Mouse (Mus musculus) G1E (cell line): Measurements from ENCODE around the gene Cd33.

ENCODE experiments used
- CTCF ChIP-seq: IDR thresholded peaks from 2 replicates; pipeline ENCODE4 v1.5.1; 2012; ENCODE audit warnings: low read depth, low read length, inconsistent platforms, mixed read lengths
- GATA1 ChIP-seq: IDR thresholded peaks from 2 replicates; pipeline ENCODE4 v1.6.1; 2012; ENCODE audit warnings: borderline replicate concordance, low read length, inconsistent platforms, mixed read lengths
- GATA2 ChIP-seq: IDR thresholded peaks from 2 replicates; pipeline ENCODE4 v1.6.1; 2012; ENCODE audit warnings: low read depth, low read length, inconsistent platforms, borderline replicate concordance
- POLR2AphosphoS5 ChIP-seq: IDR thresholded peaks from 2 replicates; pipeline ENCODE4 v1.6.1; 2012; ENCODE audit warnings: low read depth, low read length, inconsistent platforms; ENCODE audit not compliant: insufficient replicate concordance
- TAL1 ChIP-seq: conservative IDR thresholded peaks from 2 replicates; pipeline ENCODE4 v1.6.1; 2012; ENCODE audit warnings: low read depth, low read length, inconsistent platforms, mixed read lengths

DNA sequence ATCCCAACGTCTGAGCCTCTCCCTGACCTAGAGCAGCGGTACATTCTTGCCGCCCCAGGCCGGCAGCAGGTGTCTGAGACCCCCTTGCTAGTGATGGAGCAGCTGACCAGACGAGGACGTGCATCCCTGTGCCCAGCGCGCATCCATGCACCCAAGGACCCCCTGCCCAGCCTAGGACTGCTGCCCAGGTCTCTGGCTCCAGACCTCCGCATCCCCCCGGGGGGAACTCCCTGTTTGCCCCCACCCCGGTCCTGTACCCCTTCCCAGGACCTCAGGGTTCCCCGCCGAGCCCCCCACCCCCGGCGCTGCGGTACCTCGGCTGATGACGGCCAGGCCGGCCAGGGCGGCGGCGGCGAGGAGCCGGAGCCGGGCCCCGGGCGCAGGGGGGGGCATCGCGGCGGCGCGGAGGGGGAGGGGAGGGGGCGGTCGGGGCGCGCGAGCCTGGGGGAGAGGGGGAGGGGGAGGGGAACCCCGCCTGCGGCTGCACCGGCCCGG is 54.5 kb downstream of the Cd33 start, which contains the start of gene Iglon5:
- no peak for TF ChIP-seq CTCF
- no peak for TF ChIP-seq POLR2AphosphoS5
- TF ChIP-seq GATA1 = no peak
- no peak for TF ChIP-seq TAL1
- no peak for TF ChIP-seq GATA2
